Mouse (Mus musculus): ENCODE results near the gene Trabd.

GRCm38 (mm10) chr15:89127364-89127940 is 52.5 kb downstream of the Trabd start:
- TF ChIP-seq GATA1 (IDR thresholded peaks at IDR 0.05; ENCODE audit: borderline replicate concordance, low read length): no peak
- no peak for TF ChIP-seq FLI1 (IDR thresholded peaks at IDR 0.05; ENCODE audit: low read length)
